ENCODE assay signal across 8 mouse cellular contexts in genomic region chr2:32360741-32361140, GRCm38 (mm10). TPM values are rescaled to one million over a fixed set of nuclear protein-coding genes. Genes with fewer than 3 reads are reported as not detected.
DNase-seq lines count a peak whose midpoint lies in the region; ATAC-seq and TF ChIP-seq lines count a peak whose summit lies in the region.

No protein-coding gene starts in this region.

- 10% methylated on average over 14 of the region's 14 CpGs for WGBS in heart, embryonic 15.5 days
- 8% methylated on average over 14 of the region's 14 CpGs for WGBS in liver, embryonic 13.5 days (ENCODE audit: insufficient replicate concordance)
- 4% methylated on average over 14 of the region's 14 CpGs for WGBS in neural tube, embryonic 12.5 days

- H3K4me3 ChIP-seq in E14TG2a.4 (replicated peaks; ENCODE audit: low read length): peak overlapping the region; percentile 75
- H3K4me3 ChIP-seq in heart, embryonic 15.5 days: peak overlapping the region; percentile 46
- H3K4me3 ChIP-seq in liver, embryonic 13.5 days (replicated peaks): peak overlapping the region; percentile 84
- peak overlapping the region; percentile 28 for H3K4me3 ChIP-seq in neural tube, embryonic 12.5 days
- peak overlapping the region; percentile 20; the same call in 1 of the 2 replicates for H3K4me3 ChIP-seq in testis, adult 2 months (ENCODE audit: control insufficient read depth, low read depth, low read length)

- peak overlapping the region; percentile 44; the same call in 1 of the 2 replicates for H3K27ac ChIP-seq in heart, embryonic 15.5 days
- H3K27ac ChIP-seq in liver, embryonic 13.5 days: peak overlapping the region; percentile 80
- H3K27ac ChIP-seq in neural tube, embryonic 12.5 days: no peak overlapping the region
- H3K27ac ChIP-seq in testis, adult 2 months (ENCODE audit: control insufficient read depth, insufficient read depth, low read depth, low read length): no peak overlapping the region

- DNase-seq in brain, embryonic 14.5 days (ENCODE audit: low read depth): peak; percentile 78
- peak; percentile 89 for DNase-seq in kidney, postnatal 14 days
- peak; percentile 68 for DNase-seq in liver, embryonic 13.5 days

- no peaks in the 10 kb centered on the region for H3K9me3 ChIP-seq in E14TG2a.4 (ENCODE audit: low read length)
- H3K9me3 ChIP-seq in heart, embryonic 15.5 days (replicated peaks): no peaks in the 10 kb centered on the region
- H3K9me3 ChIP-seq in liver, embryonic 13.5 days (replicated peaks): no peaks in the 10 kb centered on the region
- H3K9me3 ChIP-seq in neural tube, embryonic 12.5 days: no peaks in the 10 kb centered on the region

- H3K36me3 ChIP-seq in E14TG2a.4 (ENCODE audit: insufficient read depth, low read length): no peaks in the 10 kb centered on the region
- peaks cover 10% of the 10 kb centered on the region; the same call in 1 of the 2 replicates for H3K36me3 ChIP-seq in heart, embryonic 15.5 days
- H3K36me3 ChIP-seq in liver, embryonic 13.5 days: peaks cover 5% of the 10 kb centered on the region
- H3K36me3 ChIP-seq in neural tube, embryonic 12.5 days: peaks cover 7% of the 10 kb centered on the region
- no peaks in the 10 kb centered on the region for H3K36me3 ChIP-seq in testis, adult 2 months (ENCODE audit: control insufficient read depth, insufficient read depth, low read length)

- peaks cover 46% of the 10 kb centered on the region for H3K4me1 ChIP-seq in E14TG2a.4 (replicated peaks; ENCODE audit: low read depth, low read length)
- peaks cover 26% of the 10 kb centered on the region for H3K4me1 ChIP-seq in heart, embryonic 15.5 days (replicated peaks)
- H3K4me1 ChIP-seq in liver, embryonic 13.5 days (replicated peaks): peaks cover 38% of the 10 kb centered on the region
- peaks cover 16% of the 10 kb centered on the region for H3K4me1 ChIP-seq in neural tube, embryonic 12.5 days
- H3K4me1 ChIP-seq in testis, adult 2 months (ENCODE audit: control insufficient read depth, insufficient read depth, low read length): peaks cover 22% of the 10 kb centered on the region

- H3K4me2 ChIP-seq in heart, embryonic 15.5 days: peak overlapping the region; percentile 82
- H3K4me2 ChIP-seq in liver, embryonic 13.5 days: peak overlapping the region; percentile 93
- peak overlapping the region; percentile 64 for H3K4me2 ChIP-seq in neural tube, embryonic 12.5 days (replicated peaks)

- no peak for TF ChIP-seq POLR2A in brain, embryonic 14.5 days (IDR thresholded peaks at IDR 0.05; ENCODE audit: borderline replicate concordance, extremely low read depth, insufficient read depth, insufficient read length, poor library complexity, severe bottlenecking)
- no peak for TF ChIP-seq POLR2A in testis, adult 2 months (IDR thresholded peaks at IDR 0.05; ENCODE audit: control insufficient read depth, low read depth, low read length)

- peaks cover 29% of the 10 kb centered on the region for H3K27me3 ChIP-seq in E14TG2a.4 (ENCODE audit: insufficient read depth, low read length)
- 0 out of 2 replicates have a peak, but pooled peaks cover 4% of the 10 kb centered on the region for H3K27me3 ChIP-seq in heart, embryonic 15.5 days
- peaks cover 10% of the 10 kb centered on the region; the same call in 1 of the 2 replicates for H3K27me3 ChIP-seq in liver, embryonic 13.5 days
- H3K27me3 ChIP-seq in neural tube, embryonic 12.5 days (replicated peaks): peaks cover 7% of the 10 kb centered on the region; the same call in 1 of the 2 replicates
- no peaks in the 10 kb centered on the region for H3K27me3 ChIP-seq in testis, adult 2 months (ENCODE audit: control insufficient read depth, insufficient read depth, low read length)

- 0 out of 2 replicates have a peak overlapping the region, but pooled peaks have one; percentile 11 for H3K9ac ChIP-seq in heart, embryonic 15.5 days
- H3K9ac ChIP-seq in liver, embryonic 13.5 days: peak overlapping the region; percentile 75
- H3K9ac ChIP-seq in neural tube, embryonic 12.5 days: no peak overlapping the region

- TF ChIP-seq CTCF in E14TG2a.4 (conservative IDR thresholded peaks at IDR 0.05; ENCODE audit: low read length): no peak
- TF ChIP-seq CTCF in brain, embryonic 14.5 days (IDR thresholded peaks at IDR 0.05; ENCODE audit: borderline replicate concordance, extremely low read depth, insufficient read depth, insufficient read length): no peak
- no peak for TF ChIP-seq CTCF in testis, adult 2 months (IDR thresholded peaks at IDR 0.05; ENCODE audit: control insufficient read depth, insufficient read depth, insufficient replicate concordance, low read depth, low read length)

- ATAC-seq in erythroid progenitor cell, adult 5-6 weeks (replicated peaks; ENCODE audit: low FRiP score, poor library complexity, severe bottlenecking): peak; percentile 12; the same call in 1 of the 2 replicates
- ATAC-seq in heart, embryonic 15.5 days (replicated peaks; ENCODE audit: insufficient number of reproducible peaks, insufficient read depth, low FRiP score, low read depth): no peak
- ATAC-seq in liver, embryonic 13.5 days (ENCODE audit: low read depth): no peak
- no peak for ATAC-seq in neural tube, embryonic 12.5 days (ENCODE audit: low FRiP score, low read depth)

RNA-seq across cellular contexts. Expression of gene Dnm1, which starts 7.6 kb away (rescaled TPM):
- polyA plus RNA-seq in brain, embryonic 14.5 days (2012; rRNA removed): 189 and 292 TPM in 2 replicates
- total RNA-seq in erythroid progenitor cell, adult 5-6 weeks (2015; ENCODE audit: low replicate concordance): not detected in 2 replicates
- total RNA-seq in erythroid progenitor cell, adult 5-6 weeks (2017; ENCODE audit: low replicate concordance): not detected in 2 replicates
- polyA plus RNA-seq in heart, embryonic 15.5 days (2015; fragmentation: Nextera tagmentation; extraction: Ambion mirVana): 1.9 and 5.4 TPM in 2 replicates
- 0.65 and 0.81 TPM in 2 replicates for polyA plus RNA-seq in liver, embryonic 13.5 days (2015; fragmentation: Nextera tagmentation; extraction: Ambion mirVana)
- polyA plus RNA-seq in neural tube, embryonic 12.5 days (2016; fragmentation: Nextera tagmentation; extraction: Ambion mirVana): 35.4 and 41.1 TPM in 2 replicates
- polyA plus RNA-seq in testis, adult 2 months (2012; rRNA removed): 36.3 and 39.4 TPM in 2 replicates

RNA-seq across cellular contexts. Expression of gene Ciz1, which starts 8.6 kb away (rescaled TPM):
- polyA plus RNA-seq in brain, embryonic 14.5 days (2012; rRNA removed): 225 and 268 TPM in 2 replicates
- total RNA-seq in erythroid progenitor cell, adult 5-6 weeks (2015; ENCODE audit: low replicate concordance): 65.4 and 90.1 TPM in 2 replicates
- total RNA-seq in erythroid progenitor cell, adult 5-6 weeks (2017; ENCODE audit: low replicate concordance): 77.5 and 131 TPM in 2 replicates
- 30.9 and 46.0 TPM in 2 replicates for polyA plus RNA-seq in heart, embryonic 15.5 days (2015; fragmentation: Nextera tagmentation; extraction: Ambion mirVana)
- 14.8 and 21.1 TPM in 2 replicates for polyA plus RNA-seq in liver, embryonic 13.5 days (2015; fragmentation: Nextera tagmentation; extraction: Ambion mirVana)
- 55.8 and 57.6 TPM in 2 replicates for polyA plus RNA-seq in neural tube, embryonic 12.5 days (2016; fragmentation: Nextera tagmentation; extraction: Ambion mirVana)
- 255 and 278 TPM in 2 replicates for polyA plus RNA-seq in testis, adult 2 months (2012; rRNA removed)

RNA-seq across cellular contexts. Expression of gene 1110008P14Rik, which starts 21.0 kb away (rescaled TPM):
- polyA plus RNA-seq in brain, embryonic 14.5 days (2012; rRNA removed): 101 and 114 TPM in 2 replicates
- 5.8 and 7.5 TPM in 2 replicates for total RNA-seq in erythroid progenitor cell, adult 5-6 weeks (2015; ENCODE audit: low replicate concordance)
- total RNA-seq in erythroid progenitor cell, adult 5-6 weeks (2017; ENCODE audit: low replicate concordance): 3.7 and 7.2 TPM in 2 replicates
- 43.9 and 46.0 TPM in 2 replicates for polyA plus RNA-seq in heart, embryonic 15.5 days (2015; fragmentation: Nextera tagmentation; extraction: Ambion mirVana)
- 35.3 and 39.2 TPM in 2 replicates for polyA plus RNA-seq in liver, embryonic 13.5 days (2015; fragmentation: Nextera tagmentation; extraction: Ambion mirVana)
- polyA plus RNA-seq in neural tube, embryonic 12.5 days (2016; fragmentation: Nextera tagmentation; extraction: Ambion mirVana): 86.4 and 87.9 TPM in 2 replicates
- polyA plus RNA-seq in testis, adult 2 months (2012; rRNA removed): 92.9 and 102 TPM in 2 replicates

RNA-seq across cellular contexts. Expression of gene Lcn2, which starts 27.3 kb away (rescaled TPM):
- 0.40 and 0.77 TPM in 2 replicates for polyA plus RNA-seq in brain, embryonic 14.5 days (2012; rRNA removed)
- 1,234 and 1,375 TPM in 2 replicates for total RNA-seq in erythroid progenitor cell, adult 5-6 weeks (2015; ENCODE audit: low replicate concordance)
- total RNA-seq in erythroid progenitor cell, adult 5-6 weeks (2017; ENCODE audit: low replicate concordance): 165 and 167 TPM in 2 replicates
- 2.2 and 2.8 TPM in 2 replicates for polyA plus RNA-seq in heart, embryonic 15.5 days (2015; fragmentation: Nextera tagmentation; extraction: Ambion mirVana)
- polyA plus RNA-seq in liver, embryonic 13.5 days (2015; fragmentation: Nextera tagmentation; extraction: Ambion mirVana): 18.0 and 22.8 TPM in 2 replicates
- polyA plus RNA-seq in neural tube, embryonic 12.5 days (2016; fragmentation: Nextera tagmentation; extraction: Ambion mirVana): 0.68 and 1.1 TPM in 2 replicates
- polyA plus RNA-seq in testis, adult 2 months (2012; rRNA removed): 197 and 328 TPM in 2 replicates

RNA-seq across cellular contexts. Expression of gene Ptges2, which starts 35.0 kb away (rescaled TPM):
- polyA plus RNA-seq in brain, embryonic 14.5 days (2012; rRNA removed): 48.9 and 51.3 TPM in 2 replicates
- 0.42 and 0.72 TPM in 2 replicates for total RNA-seq in erythroid progenitor cell, adult 5-6 weeks (2015; ENCODE audit: low replicate concordance)
- total RNA-seq in erythroid progenitor cell, adult 5-6 weeks (2017; ENCODE audit: low replicate concordance): 0.51 TPM in 1 of 2 replicates, not detected in the other
- polyA plus RNA-seq in heart, embryonic 15.5 days (2015; fragmentation: Nextera tagmentation; extraction: Ambion mirVana): 38.2 and 41.8 TPM in 2 replicates
- polyA plus RNA-seq in liver, embryonic 13.5 days (2015; fragmentation: Nextera tagmentation; extraction: Ambion mirVana): 14.1 and 15.5 TPM in 2 replicates
- polyA plus RNA-seq in neural tube, embryonic 12.5 days (2016; fragmentation: Nextera tagmentation; extraction: Ambion mirVana): 35.8 and 40.5 TPM in 2 replicates
- polyA plus RNA-seq in testis, adult 2 months (2012; rRNA removed): 7.5 and 7.6 TPM in 2 replicates

Comparison
In these comparisons a context has a peak if more than half of its experiments do, and no peak if none do; other contexts are left out.
1. H3K4me3 ChIP-seq: peak in every context shown above with its lines; median percentile 84 in liver, embryonic 13.5 days; 75 in E14TG2a.4; 46 in heart, embryonic 15.5 days; 28 in neural tube, embryonic 12.5 days; 20 in testis, adult 2 months.
2. H3K27ac ChIP-seq: peak in heart, embryonic 15.5 days (single experiment) and liver, embryonic 13.5 days (single experiment); none in neural tube, embryonic 12.5 days (single experiment) and testis, adult 2 months (single experiment).
3. Peak in every context shown above with its lines, with median percentiles within 50 percentile points of each other: DNase-seq and H3K4me2 ChIP-seq.